Mouse (Mus musculus) layer of hippocampus, adult 11-12 months (tissue): ENCODE measurements around the gene Phactr1.
"Not testable (repeated sequence)": the region's sequence is repeated elsewhere in the genome, so short reads cannot be mapped to it uniquely, and the experiment has no call there.

Source experiments
- DNase-seq: peaks from one replicate; pipeline ENCODE4 v3.0.0; 2022; ENCODE audit warnings: low spot score

The Phactr1 gene

GRCm38 (mm10) chr13:42929529-42930235, 249.3 kb downstream of the Phactr1 start:
- DNase-seq = no peak

GRCm38 (mm10) chr13:42932046-42932445, 251.6 kb downstream of the Phactr1 start:
- no peak for DNase-seq

- no peak for DNase-seq
These were observed 254.2 kb downstream of the Phactr1 start for GRCm38 (mm10) chr13:42934538-42935126.

GRCm38 (mm10) chr13:42937871-42938270, 257.4 kb downstream of the Phactr1 start:
- no peak for DNase-seq

GRCm38 (mm10) chr13:42938346-42938745, 257.9 kb downstream of the Phactr1 start:
- no peak for DNase-seq

GRCm38 (mm10) chr13:42940271-42940670, 259.8 kb downstream of the Phactr1 start:
- DNase-seq = no peak

GRCm38 (mm10) chr13:42944106-42944505, 263.7 kb downstream of the Phactr1 start:
- no peak for DNase-seq

GRCm38 (mm10) chr13:42945201-42945600, 264.8 kb downstream of the Phactr1 start:
- not testable (repeated sequence) for DNase-seq

- DNase-seq = no peak
These were observed 268.4 kb downstream of the Phactr1 start for GRCm38 (mm10) chr13:42948717-42949265.

- no peak for DNase-seq
These were observed 268.9 kb downstream of the Phactr1 start for GRCm38 (mm10) chr13:42949336-42949735.

- no peak for DNase-seq
These were observed 269.6 kb downstream of the Phactr1 start for GRCm38 (mm10) chr13:42950056-42950455.

GRCm38 (mm10) chr13:42952037-42952721, 271.8 kb downstream of the Phactr1 start:
- DNase-seq = peak; percentile 41

GRCm38 (mm10) chr13:42953071-42953470, 272.6 kb downstream of the Phactr1 start:
- no peak for DNase-seq

GRCm38 (mm10) chr13:42954116-42954515, 273.7 kb downstream of the Phactr1 start:
- DNase-seq = no peak

- peak; percentile 35 for DNase-seq
These were observed 275.9 kb downstream of the Phactr1 start for GRCm38 (mm10) chr13:42956327-42956726.

- peak; percentile 31 for DNase-seq
These were observed 277.4 kb downstream of the Phactr1 start for GRCm38 (mm10) chr13:42957856-42958255.

- DNase-seq = no peak
These were observed 278.4 kb downstream of the Phactr1 start for GRCm38 (mm10) chr13:42958867-42959266.

GRCm38 (mm10) chr13:42961561-42961960, 281.1 kb downstream of the Phactr1 start:
- peak; percentile 22 for DNase-seq

GRCm38 (mm10) chr13:42968537-42968936, 288.1 kb downstream of the Phactr1 start:
- DNase-seq = no peak

GRCm38 (mm10) chr13:42973561-42973960, 293.1 kb downstream of the Phactr1 start:
- DNase-seq = no peak

GRCm38 (mm10) chr13:42973961-42974360, 293.5 kb downstream of the Phactr1 start:
- DNase-seq = no peak

GRCm38 (mm10) chr13:42974506-42974905, 294.1 kb downstream of the Phactr1 start:
- no peak for DNase-seq

- DNase-seq = no peak
These were observed 295.7 kb downstream of the Phactr1 start for GRCm38 (mm10) chr13:42976144-42976543.
